Mouse (Mus musculus) layer of hippocampus, adult 18-20 months (tissue): ENCODE results near the gene Pafah1b3. TPM values are rescaled to one million over a fixed set of nuclear protein-coding genes. Genes with fewer than 3 reads are reported as not detected.
A peak's percentile ranks its signal among the peaks of the same experiment; 100 is the strongest.

Source experiments
- DNase-seq, 2 experiments: peaks; one replicate each; pipeline ENCODE4 v3.0.0; 2022; ENCODE audit warnings: low spot score in 2 of 2
- total RNA-seq, 2 experiments: library from RNA; stranded (reverse); gene quantifications; 2 replicates each; pipeline ENCODE4 v1.2.3; 2021

The Pafah1b3 gene
- total RNA-seq, 2 experiments from 2014 or later = 19.3 to 27.7 TPM

DNA sequence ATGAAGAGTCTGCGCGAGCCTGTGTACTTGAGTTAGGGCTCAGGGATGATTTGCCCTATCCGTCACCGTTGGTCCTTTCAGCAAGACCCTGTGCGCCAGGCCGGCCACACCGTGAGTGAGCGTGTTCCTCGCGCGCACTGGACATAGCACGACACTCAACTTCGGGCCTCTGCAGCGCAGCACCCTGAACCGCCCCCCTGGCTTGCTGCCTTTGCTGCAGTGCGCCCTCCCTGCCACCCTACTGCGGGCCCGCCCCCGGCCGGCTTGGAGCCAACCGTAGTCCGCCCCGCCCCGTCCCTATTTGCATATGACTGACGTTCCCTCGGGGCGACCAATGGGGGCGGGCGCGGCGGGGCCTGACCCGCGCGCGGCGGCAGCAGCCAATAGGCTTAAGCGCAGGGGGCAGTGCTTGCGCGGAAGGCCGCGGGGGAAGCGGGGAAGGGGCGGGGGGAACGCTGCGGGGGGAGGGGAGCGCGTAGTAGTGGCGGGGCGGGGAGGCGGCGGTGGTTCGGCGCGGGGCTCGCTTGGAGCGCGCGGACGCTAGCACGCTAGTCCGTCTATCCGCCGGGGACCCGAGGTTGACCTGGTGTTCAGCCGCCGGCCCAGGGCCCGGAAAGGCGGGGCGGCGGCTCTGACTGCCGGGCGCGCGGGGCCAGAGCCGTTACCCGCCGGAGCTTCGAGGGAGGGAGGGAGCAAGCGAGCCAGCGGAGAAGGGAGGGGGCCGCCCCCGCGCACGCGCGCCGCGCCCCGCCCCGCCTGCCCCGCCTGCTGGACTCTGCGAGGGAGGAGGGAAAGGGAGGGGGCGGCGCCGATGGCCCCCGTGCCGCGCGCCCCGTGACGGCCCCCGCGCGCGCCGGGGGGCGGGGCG is 15.8 kb downstream of the Pafah1b3 start:
- peak; percentile 94 to 98 for DNase-seq

GRCm38 (mm10) chr7:25281166-25281733 is 16.5 kb downstream of the Pafah1b3 start:
- no peak for DNase-seq

GRCm38 (mm10) chr7:25279861-25280791 is 17.7 kb downstream of the Pafah1b3 start:
- no peak for DNase-seq

DNA sequence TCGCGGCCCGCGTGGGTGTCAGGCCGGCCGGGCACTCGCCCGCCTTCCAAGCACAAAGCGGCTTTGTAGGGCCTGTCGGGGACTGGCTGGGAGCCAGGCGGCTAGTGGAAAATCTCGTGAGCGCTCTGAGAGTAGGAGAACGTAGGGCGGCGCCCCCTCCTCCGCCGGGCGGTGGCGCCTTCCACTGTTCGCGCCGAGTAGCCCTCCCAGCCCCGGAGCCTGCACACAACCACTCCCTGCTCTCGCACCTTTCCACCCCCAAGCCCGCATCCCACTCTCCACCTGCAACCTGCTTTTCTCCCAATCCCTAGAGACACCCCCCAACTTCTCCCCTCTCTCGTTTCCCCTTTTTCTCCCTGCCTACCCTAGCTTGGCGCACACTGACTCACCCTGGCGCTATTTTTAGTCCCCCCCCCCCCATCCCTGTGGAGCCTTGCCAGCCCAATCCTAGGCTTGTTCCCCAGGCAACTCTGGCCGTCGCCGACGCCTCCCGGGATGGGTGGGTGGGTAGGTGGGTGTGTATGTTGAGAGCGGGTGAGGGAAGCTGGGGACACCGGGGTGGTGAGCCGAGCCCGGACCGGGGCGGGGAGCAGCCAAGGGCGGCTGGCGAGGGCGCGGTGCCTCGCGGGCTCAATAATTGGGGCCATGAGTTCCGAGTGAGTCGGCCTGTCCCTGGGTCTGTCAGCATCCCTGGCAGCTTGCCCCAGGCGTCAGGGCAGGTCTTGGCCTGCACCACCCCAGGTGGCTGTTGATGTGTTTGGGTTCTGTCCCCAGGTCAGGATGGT is 18.5 kb downstream of the Pafah1b3 start:
- DNase-seq = peak; percentile 82 to 94

DNA sequence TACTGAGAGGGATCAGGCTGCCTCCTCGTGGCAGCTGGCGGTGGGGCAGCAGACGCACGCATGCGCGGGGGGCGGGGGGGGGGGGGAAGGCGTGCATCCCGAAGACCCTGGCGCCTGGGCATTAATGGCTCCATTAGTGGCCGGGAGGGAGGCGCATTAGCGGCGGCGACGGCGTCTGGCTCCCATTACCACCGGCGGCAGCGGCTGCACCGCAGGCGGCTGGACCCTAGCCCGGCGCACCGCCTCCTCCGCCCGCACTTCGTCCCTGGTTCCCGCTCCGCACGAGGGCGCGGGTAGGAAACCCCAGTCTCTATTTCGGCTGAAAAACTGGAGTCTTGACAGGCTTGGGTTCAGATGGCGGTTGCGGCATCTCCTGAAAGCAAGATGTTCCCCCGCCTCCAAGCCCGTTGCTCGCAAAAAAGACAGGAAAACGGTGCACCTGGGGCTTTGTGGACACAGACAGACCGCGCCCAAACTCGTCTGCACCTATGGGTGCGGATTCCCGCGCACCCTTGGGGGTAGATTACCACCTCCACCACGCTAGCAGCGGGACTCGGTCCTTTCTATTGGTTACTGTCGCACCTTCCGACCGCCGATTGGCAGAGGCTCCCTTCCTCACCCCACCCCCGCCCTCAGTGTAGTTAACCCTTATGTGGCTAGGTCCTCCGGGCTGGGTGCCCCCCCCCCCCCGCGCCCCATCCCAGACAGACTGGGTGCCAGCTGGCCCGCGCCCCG is 19.3 kb downstream of the Pafah1b3 start:
- peak; percentile 75 to 88 for DNase-seq

DNA sequence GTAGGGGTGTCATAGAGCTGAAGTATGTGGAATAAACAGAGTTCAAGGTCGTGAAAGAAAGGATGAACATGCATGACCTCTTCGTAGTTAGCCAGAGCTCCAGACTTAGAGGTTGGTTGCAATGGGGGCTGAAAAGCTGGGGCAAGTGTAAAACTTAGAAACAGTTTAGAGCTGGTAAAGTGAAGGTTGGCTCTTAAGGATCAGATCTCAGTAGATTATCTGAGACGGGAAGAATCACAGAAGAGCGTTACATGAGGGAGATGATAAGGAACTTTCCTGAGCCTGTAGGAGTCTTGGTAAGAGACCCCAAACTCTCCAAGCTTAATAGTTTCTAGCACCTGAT is 19.8 kb downstream of the Pafah1b3 start:
- no peak for DNase-seq

- no peak for DNase-seq
Measured at GRCm38 (mm10) chr7:25277405-25277804, 20.4 kb downstream of the Pafah1b3 start.

- no peak for DNase-seq
Measured at GRCm38 (mm10) chr7:25275555-25276298, 22.1 kb downstream of the Pafah1b3 start.

DNA sequence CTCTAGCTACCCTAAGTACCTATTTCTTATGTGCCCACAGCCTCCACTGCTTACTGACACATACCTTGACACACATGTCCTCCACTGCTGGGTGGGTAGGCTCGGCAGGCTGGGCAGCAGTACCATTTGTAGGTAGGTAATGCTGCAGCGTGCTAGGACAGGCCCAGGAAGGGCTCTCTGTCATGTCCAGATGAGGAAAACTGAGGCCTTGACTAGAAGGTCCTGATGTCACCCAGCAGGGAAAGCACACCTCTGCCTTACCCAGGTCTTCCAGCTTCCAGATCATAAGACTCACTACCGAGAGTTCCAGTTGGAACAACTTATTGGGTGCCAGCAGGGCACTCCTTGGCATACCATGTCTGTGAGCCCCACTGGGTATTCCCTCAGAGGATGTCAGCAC is 22.8 kb downstream of the Pafah1b3 start:
- no peak for DNase-seq

DNA sequence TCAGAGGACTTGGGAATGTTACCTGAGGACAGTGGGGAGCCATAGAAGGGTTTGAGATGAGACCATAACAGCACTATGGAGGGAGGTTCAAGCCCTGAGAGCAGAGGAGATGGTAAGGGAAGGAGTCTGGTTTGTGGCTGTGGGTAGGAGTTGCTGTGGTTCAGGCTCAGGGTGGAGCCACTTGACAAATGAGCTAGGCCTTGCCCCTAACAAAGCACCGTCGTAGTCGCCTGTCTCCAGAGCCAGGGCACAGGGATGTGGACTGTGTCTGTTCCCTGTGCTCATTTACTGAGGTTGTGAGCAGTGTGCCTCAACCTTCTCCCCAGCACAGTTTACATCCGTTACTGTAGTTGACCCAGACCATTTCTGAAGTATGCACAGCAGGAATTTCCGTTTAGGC is 23.2 kb downstream of the Pafah1b3 start:
- DNase-seq = no peak

- DNase-seq = no peak
Measured at GRCm38 (mm10) chr7:25273259-25274241, 24.2 kb downstream of the Pafah1b3 start.

- DNase-seq = no peak
Measured at GRCm38 (mm10) chr7:25272445-25273258, 25.1 kb downstream of the Pafah1b3 start.

DNA sequence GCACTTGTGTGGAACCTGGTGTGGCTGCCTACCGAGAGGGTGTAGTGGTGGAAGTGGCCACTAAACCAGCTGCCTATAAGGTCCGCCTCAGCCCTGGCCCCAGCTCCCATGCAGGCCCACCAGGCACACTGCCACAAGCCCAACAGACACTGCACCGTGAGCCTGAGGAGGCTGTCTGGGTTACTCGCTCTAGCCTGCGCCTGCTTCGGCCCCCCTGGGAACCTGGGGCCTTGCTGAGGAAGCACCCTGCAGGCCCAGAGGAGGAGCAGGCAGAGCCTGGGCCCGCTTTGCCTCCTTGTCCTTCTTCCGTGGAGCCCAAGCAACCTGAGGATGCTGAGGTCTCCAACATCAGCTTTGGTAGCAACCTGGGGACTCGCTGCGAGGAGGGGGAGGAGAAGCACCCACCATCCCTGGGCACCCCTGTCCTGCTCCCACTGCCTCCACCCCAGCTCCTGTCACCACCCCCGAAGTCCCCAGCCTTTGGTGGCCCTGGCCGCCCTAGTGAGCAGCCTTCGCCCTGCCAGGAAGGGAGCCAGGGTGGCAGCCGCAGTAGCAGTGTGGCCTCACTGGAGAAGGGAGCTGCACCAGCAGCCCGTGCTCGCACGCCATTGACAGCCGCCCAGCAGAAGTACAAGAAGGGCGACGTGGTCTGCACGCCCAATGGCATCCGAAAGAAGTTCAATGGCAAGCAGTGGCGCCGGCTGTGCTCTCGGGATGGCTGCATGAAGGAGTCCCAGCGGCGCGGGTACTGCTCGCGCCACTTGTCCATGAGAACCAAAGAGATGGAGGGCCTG is 25.9 kb downstream of the Pafah1b3 start:
- DNase-seq = no peak

DNA sequence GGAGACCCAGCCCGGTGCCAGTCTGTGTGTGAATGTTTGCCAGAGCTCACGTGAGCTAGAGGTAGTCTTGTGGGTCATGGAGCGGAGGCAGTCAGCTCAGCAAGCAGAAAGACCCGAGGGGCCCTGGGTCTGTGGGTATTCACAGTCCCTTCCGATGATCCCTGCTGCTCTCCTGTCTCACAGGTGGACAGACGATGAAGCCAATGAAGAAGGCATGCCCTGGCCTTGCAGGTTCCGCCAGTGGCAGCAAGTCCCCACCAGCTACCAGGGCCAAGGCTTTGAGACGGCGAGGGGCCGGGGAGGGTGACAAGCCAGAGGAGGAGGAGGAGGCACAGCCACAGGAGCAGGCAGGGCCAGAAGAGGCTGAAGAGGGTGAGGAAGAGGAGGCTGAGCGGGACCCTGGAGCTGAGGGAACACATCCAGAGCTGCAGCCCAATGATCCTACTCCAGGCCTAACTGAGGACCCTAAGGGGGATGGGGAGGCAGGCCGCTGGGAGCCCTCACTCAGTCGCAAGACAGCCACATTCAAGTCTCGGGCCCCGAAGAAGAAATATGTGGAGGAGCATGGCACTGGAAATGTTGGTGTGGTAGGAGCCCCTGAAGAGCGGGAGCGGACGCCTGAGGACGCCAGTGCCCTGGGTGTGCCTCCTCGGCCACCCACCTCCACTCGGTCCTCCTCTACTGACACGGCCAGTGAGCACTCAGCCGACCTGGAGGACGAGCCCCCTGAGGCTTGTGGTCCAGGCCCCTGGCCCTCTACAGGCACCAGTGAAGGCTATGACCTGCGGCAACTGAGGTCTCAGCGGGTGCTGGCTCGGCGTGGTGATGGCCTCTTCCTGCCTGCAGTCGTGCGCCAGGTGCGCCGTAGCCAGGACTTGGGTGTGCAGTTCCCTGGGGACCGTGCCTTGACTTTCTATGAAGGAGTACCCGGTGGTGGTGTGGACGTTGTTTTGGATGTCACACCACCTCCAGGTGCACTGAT is 26.8 kb downstream of the Pafah1b3 start:
- DNase-seq = no peak

DNA sequence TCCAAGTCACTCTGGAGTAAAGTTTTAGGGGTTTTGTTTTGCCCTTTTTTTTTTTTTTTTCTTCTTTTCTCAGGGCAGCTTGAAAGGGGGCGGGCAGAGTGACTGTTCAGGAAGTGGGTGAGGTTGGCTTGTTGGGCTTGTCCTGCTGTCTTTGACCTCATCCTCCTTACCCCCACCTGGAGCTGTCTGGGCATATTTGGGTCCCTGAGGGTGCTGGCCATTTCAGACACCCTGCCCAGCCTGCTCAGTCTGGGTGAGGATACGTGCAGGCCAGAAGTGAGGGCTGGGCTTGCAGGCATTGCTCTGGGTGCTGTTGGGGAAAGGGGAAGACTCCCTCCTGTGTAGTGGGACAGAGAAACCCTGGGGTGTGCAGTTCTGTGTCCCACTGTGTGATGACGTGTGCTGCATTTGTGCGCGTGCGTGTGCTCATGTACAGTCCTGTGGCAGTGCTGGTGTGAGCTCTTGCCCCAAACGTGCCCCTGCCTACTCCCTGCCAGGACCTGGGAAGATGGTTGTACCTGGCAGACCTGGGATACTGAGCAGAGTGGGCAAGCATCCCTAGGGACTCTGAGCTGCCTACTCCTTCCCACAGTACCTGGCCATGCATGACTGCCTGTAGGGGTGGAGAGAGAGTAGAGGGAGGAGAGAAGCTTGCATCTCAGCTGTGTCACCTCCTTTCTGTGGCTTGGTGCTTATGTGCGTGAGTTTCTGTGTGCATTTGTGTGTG is 28.1 kb downstream of the Pafah1b3 start:
- no peak for DNase-seq
